Mouse (Mus musculus) splenic B cell, adult 2 months (primary cell): ENCODE measurements around the gene Glipr1.
A peak's percentile ranks its signal among the peaks of the same experiment; 100 is the strongest.
"Not testable (repeated sequence)": the region's sequence is repeated elsewhere in the genome, so short reads cannot be mapped to it uniquely, and the experiment has no call there.

Experiments used
- DNase-seq: peaks from one replicate; pipeline ENCODE4 v3.0.0-alpha.2; 2011; ENCODE audit warnings: low read depth, low spot score
- H3K27me3 ChIP-seq: 2 replicates; pipeline ENCODE4 v1.6.1; 2012; ENCODE audit warnings: mild to moderate bottlenecking, low read length, moderate library complexity, mixed read lengths; ENCODE audit not compliant: control insufficient read depth, poor library complexity, insufficient read depth, severe bottlenecking
- H3K36me3 ChIP-seq: 2 replicates; pipeline ENCODE4 v1.6.1; 2012; ENCODE audit warnings: mild to moderate bottlenecking, low read length, moderate library complexity, mixed read lengths; ENCODE audit not compliant: control insufficient read depth, poor library complexity, insufficient read depth, severe bottlenecking

Gene Glipr1

DNA sequence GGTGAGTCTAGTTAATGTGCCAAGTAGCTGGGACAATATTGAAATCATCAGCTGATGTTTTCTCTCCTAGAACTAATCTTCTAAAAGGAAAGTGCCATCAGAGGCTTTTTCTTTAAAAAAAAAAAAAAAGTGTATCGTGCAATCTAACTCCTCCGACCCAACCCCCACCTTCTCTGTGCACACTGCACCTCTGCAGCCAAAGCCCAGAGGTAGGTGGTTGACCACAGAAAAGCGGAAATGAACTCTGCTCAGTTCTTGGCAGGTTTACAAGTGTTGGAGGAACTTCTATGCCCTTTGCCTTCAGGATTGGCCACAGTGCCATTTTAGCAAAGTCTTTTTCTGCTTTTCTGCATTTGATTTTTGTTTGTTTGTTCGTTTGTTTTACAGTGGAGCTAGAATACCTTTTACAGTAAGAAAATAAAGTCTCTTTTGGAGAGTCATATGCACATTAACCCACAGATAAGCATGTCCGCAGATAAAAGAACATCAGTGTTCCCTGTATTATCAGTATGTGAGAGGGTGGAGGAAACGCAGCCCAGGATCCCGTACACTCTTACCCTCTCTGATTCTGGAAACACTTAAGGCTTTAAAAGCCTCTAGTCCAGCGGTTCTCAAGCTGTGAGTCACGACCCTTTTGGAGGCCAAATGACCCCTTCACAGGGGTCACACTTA lies at the start of gene Glipr1:
Gene Glipr1, minus strand, starts transcription at position 88 of the 672 bp plus-strand sequence.
- no peaks in the 10 kb centered on the region for H3K36me3 ChIP-seq
- DNase-seq = peak; percentile 92
- H3K27me3 ChIP-seq = no peaks in the 10 kb centered on the region

DNA sequence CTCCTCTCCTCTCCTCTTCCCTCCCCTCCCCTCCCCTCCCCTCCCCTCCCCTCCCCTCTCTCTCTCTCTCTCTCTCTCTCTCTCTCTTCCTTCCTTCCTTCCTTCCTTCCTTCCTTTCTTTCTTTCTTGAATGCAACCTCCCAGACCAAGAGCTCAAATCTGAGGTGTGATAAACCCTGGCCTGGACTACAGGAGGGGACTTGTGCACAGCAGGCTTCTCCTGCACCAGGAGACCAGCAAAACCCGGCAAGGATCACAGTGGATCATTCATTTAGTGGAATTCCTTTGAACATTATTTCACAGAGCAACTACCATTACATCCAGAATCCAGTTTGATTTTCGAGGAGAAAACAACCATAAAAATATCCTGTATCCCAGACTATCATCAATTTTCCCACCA lies 49.5 kb upstream of the Glipr1 start:
- not testable (repeated sequence) for H3K36me3 ChIP-seq, H3K27me3 ChIP-seq, DNase-seq

DNA sequence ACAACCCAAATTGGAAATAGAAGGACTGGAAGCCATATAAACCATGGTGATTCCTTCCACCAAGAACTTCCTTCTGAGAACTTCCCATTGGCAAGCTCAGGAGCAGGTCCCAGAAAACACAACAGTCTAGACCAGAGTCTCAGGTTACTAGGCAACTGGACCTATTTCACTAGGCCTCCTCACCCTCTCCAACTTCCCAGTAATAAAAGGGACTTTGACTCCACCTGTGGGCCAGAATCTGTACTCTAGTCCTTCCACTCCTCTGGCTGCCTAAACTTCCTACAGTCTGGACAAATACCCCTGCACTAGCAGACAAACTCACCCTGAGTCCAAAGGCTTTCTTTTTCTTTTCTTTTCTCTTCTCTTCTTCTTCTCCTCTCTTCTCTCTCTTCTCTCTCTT lies 48.8 kb upstream of the Glipr1 start:
- Histone ChIP-seq H3K27me3 (no peaks in the 10 kb centered on the region), H3K36me3 (no peaks in the 10 kb centered on the region)
- DNase-seq = peak; percentile 38

DNA sequence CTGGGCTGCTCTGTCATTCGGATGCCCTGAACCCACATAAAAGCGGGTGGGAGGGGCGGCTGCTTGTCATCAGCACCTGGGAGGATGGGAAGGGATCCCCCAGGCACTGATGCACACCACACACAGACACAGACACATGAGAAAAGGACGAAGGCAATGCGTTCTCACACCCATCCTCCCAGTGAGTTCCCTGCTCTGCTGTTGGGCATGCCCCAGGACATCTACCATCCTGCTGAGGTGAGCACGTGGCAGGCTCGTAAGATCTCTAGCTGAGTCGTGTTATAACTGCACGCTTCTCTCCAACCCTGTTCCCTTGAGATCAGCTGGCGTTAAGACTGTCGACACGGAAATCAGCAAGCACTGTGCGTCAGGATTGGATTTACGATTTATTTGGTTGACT lies 41.9 kb upstream of the Glipr1 start:
- H3K36me3 ChIP-seq, H3K27me3 ChIP-seq, DNase-seq: not testable (repeated sequence)

DNA sequence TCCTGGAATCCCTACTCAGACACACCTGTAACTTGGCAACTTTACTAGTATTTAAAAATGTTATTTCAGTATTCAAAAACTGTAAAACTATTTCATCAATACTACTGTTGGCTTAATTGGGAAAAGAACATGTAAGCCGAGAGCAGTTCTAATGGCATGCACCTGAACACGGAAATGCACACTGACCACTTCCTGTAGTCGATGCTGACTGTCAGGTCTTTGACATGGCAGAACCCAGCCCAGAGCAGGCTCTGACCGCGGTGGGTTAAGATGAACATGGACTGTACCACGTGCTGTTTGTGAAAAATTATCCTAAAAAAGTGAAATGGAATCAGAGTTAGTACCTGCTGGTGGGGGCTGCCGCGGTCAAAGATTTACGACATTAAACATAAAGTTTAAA lies 41.1 kb upstream of the Glipr1 start:
- DNase-seq, H3K36me3 ChIP-seq, H3K27me3 ChIP-seq: not testable (repeated sequence)

DNA sequence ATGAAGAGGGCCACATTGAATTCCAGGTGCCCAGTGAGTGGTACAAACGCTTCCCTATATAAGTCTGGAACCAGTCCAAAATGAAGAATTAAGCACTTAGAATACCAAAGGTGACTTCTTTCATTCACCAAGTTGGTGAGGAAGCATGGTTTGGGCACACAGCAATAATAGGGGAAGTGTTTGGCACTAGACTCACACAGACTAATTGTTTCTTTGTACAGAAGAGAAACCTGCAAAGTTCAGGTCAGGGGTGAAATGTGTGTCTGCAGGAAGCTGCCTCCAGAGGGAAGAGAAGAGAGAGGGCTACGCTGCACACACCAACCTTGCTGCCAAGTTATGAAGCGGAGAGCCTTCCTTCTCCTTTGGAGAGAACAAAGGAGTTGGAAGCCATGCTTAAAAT lies 26.3 kb upstream of the Glipr1 start:
- not testable (repeated sequence) for H3K36me3 ChIP-seq, DNase-seq, H3K27me3 ChIP-seq

DNA sequence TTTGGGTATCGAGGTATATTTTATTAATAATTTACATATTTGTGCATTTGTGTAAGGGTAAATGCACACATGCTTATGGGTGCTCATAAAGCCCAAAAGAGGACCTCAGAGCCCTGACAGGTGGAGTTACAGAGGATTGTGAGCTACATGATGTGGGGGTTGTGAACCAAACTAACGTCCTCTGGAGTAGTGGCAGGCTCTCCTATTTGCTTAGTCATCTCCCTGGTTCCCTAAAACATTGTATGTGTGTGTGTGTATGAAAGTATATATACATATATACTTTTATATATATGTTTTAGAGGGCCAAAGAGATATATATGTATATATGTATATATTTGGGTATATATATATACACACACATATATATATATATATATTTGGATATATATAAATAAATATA lies 21.2 kb upstream of the Glipr1 start:
- no peak for DNase-seq
- no peaks in the 10 kb centered on the region for H3K27me3 ChIP-seq
- H3K36me3 ChIP-seq = no peaks in the 10 kb centered on the region

DNA sequence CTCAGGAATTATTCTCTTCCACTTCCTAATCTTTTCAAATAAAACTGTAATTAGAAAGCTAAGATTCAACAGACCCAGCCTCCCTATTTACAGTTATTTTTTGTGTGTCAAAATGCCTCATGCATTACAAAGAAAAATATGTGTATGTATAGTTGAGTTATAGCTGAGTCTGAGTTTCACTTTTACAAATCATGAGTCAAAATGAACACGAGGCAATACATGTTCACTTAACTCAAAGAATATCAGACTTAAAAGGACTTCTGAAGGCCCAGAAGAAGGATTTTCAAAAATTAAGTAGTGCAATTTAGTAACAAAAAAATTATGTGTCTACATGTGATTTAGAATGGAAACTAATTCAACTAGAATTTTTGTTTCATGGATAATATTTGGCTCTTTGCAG lies 7.1 kb upstream of the Glipr1 start:
- DNase-seq, H3K27me3 ChIP-seq, H3K36me3 ChIP-seq: not testable (repeated sequence)

DNA sequence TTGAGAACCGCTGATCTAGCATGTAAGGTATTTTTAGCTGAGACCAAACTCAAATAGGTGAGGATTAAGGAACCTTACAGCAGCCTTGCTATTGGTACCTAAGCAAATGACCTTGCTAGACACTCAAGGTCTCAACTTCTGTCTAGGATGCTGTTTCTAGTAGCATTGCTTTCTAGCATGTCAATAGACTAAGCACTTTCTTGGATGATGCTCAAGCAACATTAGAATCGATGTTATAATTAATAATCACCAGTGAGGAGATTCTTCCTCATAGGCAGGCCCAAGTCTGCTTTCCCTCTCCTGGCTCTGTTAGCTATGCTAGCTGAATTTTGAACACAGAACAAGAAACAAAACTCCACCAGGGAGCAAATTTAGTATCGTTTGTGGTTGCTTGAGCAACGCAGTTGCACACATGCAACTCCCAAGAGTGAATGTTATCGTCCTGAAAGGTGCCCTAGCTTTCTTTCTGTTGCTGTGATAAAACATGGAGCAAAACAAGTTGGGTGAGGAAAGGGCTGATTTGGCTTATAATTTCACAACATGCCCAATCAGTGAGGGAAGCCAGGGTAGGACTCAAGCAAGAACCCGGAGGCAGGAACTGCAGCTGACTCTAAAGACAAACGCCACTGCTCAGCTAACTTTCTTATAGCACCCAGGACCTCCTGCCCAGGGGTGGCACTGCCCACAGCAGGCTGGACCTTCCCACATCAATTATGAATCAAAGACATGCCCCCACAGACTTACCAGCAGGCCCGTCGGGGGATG lies 493 bp downstream of the Glipr1 start:
- H3K27me3 ChIP-seq = no peaks in the 10 kb centered on the region
- no peaks in the 10 kb centered on the region for H3K36me3 ChIP-seq
- no peak for DNase-seq

DNA sequence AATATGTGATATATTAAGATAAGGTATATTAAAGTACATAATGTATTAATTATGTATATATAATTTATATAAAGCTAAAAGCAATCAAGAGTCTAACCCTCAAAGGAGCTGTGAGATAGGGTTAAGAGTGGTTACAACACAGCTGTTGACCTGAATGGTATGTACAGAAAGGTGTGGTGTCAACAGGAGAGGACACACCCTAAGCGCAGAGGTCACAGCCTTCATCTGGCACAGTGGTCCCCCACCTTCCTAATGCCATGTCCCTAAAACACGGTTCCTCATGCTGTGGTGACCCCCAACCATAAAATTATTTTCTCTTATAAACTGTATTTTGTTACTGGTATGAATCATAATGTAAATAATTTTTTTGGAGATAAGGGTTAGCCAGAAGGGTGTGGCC lies 1.1 kb downstream of the Glipr1 start:
- H3K36me3 ChIP-seq = no peaks in the 10 kb centered on the region
- no peak for DNase-seq
- no peaks in the 10 kb centered on the region for H3K27me3 ChIP-seq

DNA sequence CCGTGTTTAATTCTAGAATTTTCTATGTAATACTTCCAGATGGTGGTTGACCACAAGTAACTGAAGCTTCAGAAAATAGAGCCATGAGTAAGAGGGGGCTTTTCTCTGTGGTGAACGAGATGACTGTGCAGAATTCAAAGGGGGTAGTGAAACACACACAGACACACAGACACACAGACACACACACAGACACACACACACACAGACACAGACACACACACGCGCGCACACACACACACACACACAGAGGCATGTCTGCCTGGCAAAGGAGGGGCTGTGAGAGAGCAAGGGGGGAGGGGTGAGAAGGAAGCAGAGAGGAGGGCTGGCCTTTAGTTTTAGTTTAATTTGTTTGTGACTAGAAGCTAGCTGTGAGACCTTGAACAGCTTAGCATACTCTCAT lies 1.9 kb downstream of the Glipr1 start:
- peak; percentile 67 for DNase-seq
- H3K36me3 ChIP-seq = no peaks in the 10 kb centered on the region
- no peaks in the 10 kb centered on the region for H3K27me3 ChIP-seq

DNA sequence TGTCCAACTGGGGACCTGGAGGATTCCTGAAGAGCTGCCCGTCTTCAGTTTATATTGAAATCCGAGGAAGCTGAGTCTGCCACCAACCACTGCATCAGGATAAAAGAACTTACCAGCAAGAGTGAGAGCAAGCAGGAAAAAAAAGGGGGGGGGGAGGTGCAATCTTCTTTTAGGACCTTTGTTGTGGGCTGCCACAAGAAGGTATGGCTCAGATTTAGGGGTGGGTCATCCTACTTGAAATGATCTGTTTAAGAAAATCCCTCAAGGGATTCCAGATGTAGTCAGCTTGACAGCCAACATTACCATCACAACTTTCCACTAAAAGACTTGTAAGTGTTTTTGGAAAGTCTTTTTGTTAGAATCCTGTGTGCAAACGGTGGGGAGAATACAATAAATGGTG lies 2.7 kb downstream of the Glipr1 start:
- DNase-seq = no peak
- no peaks in the 10 kb centered on the region for H3K27me3 ChIP-seq
- no peaks in the 10 kb centered on the region for H3K36me3 ChIP-seq

DNA sequence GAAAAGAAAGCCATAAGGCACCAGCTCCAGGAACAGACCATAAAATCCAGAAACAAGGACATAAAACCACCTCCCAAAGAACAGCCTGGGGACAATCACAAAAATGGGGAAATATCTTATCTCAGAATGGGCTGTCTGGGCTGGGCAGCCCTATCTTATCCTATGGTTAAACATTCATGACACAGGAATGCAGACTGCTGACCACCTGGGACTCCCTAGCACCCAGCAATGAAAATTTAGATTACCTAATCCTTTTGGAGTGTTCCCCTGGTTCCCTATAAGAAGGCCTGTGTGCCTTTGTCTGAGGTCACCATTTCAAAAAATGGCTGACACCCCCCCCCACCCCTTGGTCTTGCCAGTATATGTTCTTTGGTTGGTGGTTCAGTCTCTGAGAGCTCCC lies 4.8 kb downstream of the Glipr1 start:
- Histone ChIP-seq H3K27me3 (no peaks in the 10 kb centered on the region), H3K36me3 (no peaks in the 10 kb centered on the region)
- DNase-seq = no peak

DNA sequence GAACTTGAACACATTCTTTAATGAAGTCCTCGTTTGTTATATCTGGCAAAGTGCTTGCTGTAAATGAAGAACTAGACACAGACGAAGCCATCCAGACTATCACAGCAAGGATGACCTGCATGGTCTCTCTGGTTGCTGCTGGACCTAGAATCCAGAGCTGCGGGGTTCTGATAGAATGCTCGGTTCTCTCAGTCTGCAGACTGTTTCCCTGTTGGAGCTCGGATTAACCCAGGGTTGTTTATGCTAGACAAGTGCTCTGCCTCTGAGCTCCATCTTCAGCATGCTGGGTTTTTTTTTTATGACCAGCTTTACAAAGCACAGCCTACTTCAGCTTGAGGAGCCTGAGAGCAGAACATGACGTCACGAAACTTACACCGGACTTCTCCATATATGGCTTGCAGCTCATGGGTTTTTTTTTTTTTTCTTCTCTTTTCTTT lies 5.5 kb downstream of the Glipr1 start:
- H3K27me3 ChIP-seq = no peaks in the 10 kb centered on the region
- DNase-seq = peak; percentile 89
- no peaks in the 10 kb centered on the region for H3K36me3 ChIP-seq

DNA sequence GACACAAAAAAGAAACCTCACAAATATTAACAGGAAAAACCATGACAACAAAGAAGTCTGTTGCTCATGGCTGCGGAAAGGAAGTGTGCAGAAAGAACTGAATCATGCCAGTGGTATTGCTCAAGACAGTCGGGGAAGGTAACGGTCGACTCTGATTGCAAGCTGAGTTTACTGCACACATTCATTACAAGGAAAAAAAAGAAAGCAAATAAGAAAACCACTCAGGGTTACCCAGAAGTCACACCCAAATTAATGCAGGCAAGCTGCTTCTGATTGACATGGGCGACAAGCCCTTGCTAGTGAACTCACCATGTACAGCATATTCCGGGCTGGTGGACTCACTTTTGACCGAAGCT lies 5.9 kb downstream of the Glipr1 start:
- H3K27me3 ChIP-seq = no peaks in the 10 kb centered on the region
- H3K36me3 ChIP-seq = no peaks in the 10 kb centered on the region
- peak; percentile 43 for DNase-seq
